Mouse (Mus musculus) olfactory bulb, adult 2 months (tissue): ENCODE measurements around the gene Specc1l.

Experiments used
- CTCF ChIP-seq: fragments of 200-500 bp; IDR thresholded peaks from 2 replicates; pipeline ENCODE4 v1.5.1; 2012; ENCODE audit warnings: low read depth, mild to moderate bottlenecking, low read length, moderate library complexity; ENCODE audit not compliant: insufficient read depth
- POLR2A ChIP-seq: fragments of 200-500 bp; IDR thresholded peaks from 2 replicates; pipeline ENCODE4 v1.6.1; 2012; ENCODE audit warnings: mild to moderate bottlenecking, low read depth, low read length, moderate library complexity; ENCODE audit not compliant: insufficient read depth

GRCm38 (mm10) chr10:75299785-75300418 lies 88.0 kb downstream of the Specc1l start:
- TF ChIP-seq CTCF = no peak
- TF ChIP-seq POLR2A = no peak
